Mouse (Mus musculus): ENCODE data around the gene Spsb4.

- TF ChIP-seq CTCF (IDR thresholded peaks at IDR 0.05; ENCODE audit: low read depth) (no peak), EP300 (optimal IDR thresholded peaks at IDR 0.05) (no peak)
Measured at GRCm38 (mm10) chr9:97011454-97012195, 7.0 kb downstream of the Spsb4 start.
